Mouse (Mus musculus) testis, postnatal 14 days (tissue): ENCODE results near the gene Gm17545.

Source experiments
- DNase-seq: peaks from one replicate; pipeline ENCODE4 v3.0.0; 2021; ENCODE audit warnings: low spot score

The Gm17545 gene

GRCm38 (mm10) chr9:22494203-22494807, 40.2 kb downstream of the Gm17545 start:
- DNase-seq, result no peak

- DNase-seq, result no peak
These were observed 41.0 kb downstream of the Gm17545 start for GRCm38 (mm10) chr9:22495133-22495532.

GRCm38 (mm10) chr9:22497021-22497767, 43.1 kb downstream of the Gm17545 start:
- no peak for DNase-seq

- no peak for DNase-seq
These were observed 48.9 kb downstream of the Gm17545 start for GRCm38 (mm10) chr9:22502972-22503371.

GRCm38 (mm10) chr9:22503581-22503980, 49.5 kb downstream of the Gm17545 start:
- no peak for DNase-seq

GRCm38 (mm10) chr9:22505574-22505973, 51.5 kb downstream of the Gm17545 start:
- no peak for DNase-seq
